Mouse (Mus musculus) kidney, embryonic 15.5 days (tissue): ENCODE measurements around the gene Pibf1. TPM values are rescaled to one million over a fixed set of nuclear protein-coding genes. Genes with fewer than 3 reads are reported as not detected.

ENCODE experiments used
- ATAC-seq: fragments of 200-750 bp; cut with Nextera tagmentation; replicated peaks from 2 replicates; pipeline ENCODE4 v1.8.0; 2017; ENCODE audit warnings: moderate TSS enrichment; ENCODE audit not compliant: low FRiP score
- H3K27ac ChIP-seq: fragments of 300-500 bp; sonication (generic); 2 replicates; pipeline ENCODE4 v1.5.1; 2015; ENCODE audit warnings: mild to moderate bottlenecking, inconsistent platforms
- H3K27me3 ChIP-seq: fragments of 300-500 bp; sonication (generic); 2 replicates; pipeline ENCODE4 v1.6.1; 2015; ENCODE audit warnings: inconsistent platforms
- H3K36me3 ChIP-seq: fragments of 300-500 bp; sonication (generic); 2 replicates; pipeline ENCODE4 v1.6.1; 2015; ENCODE audit warnings: inconsistent platforms
- H3K4me1 ChIP-seq: fragments of 300-500 bp; sonication (generic); 2 replicates; pipeline ENCODE4 v1.6.1; 2015; ENCODE audit warnings: inconsistent platforms
- H3K4me2 ChIP-seq: fragments of 300-500 bp; sonication (generic); 2 replicates; pipeline ENCODE4 v1.6.1; 2015; ENCODE audit warnings: moderate library complexity, mild to moderate bottlenecking, inconsistent platforms
- H3K4me3 ChIP-seq: fragments of 300-500 bp; sonication (generic); replicated peaks from 2 replicates; pipeline ENCODE4 v1.5.1; 2015; ENCODE audit warnings: mild to moderate bottlenecking, inconsistent platforms
- H3K9ac ChIP-seq: fragments of 300-500 bp; sonication (generic); 2 replicates; pipeline ENCODE4 v1.6.1; 2015; ENCODE audit warnings: mild to moderate bottlenecking, inconsistent platforms
- H3K9me3 ChIP-seq: fragments of 300-500 bp; sonication (generic); replicated peaks from 2 replicates; pipeline ENCODE4 v1.6.1; 2016; ENCODE audit warnings: inconsistent platforms
- WGBS: fragments of 180-500 bp; shearing (Covaris S2); methylation state at CpG from one replicate; pipeline ENCODE4 v1.1.7; 2015; ENCODE audit warnings: mixed read lengths; 5-methylcytosine and 5-hydroxymethylcytosine counted together
- polyA plus RNA-seq: library from polyadenylated mRNA; unstranded; fragments of >200 nt; fragmentation: Nextera tagmentation; extraction: Ambion mirVana; gene quantifications from 2 replicates; pipeline ENCODE4 v1.2.1, GENCODE M21; 2015

Pibf1 gene
- polyA plus RNA-seq, 1 experiment from 2014 or later = 20.7 TPM

DNA sequence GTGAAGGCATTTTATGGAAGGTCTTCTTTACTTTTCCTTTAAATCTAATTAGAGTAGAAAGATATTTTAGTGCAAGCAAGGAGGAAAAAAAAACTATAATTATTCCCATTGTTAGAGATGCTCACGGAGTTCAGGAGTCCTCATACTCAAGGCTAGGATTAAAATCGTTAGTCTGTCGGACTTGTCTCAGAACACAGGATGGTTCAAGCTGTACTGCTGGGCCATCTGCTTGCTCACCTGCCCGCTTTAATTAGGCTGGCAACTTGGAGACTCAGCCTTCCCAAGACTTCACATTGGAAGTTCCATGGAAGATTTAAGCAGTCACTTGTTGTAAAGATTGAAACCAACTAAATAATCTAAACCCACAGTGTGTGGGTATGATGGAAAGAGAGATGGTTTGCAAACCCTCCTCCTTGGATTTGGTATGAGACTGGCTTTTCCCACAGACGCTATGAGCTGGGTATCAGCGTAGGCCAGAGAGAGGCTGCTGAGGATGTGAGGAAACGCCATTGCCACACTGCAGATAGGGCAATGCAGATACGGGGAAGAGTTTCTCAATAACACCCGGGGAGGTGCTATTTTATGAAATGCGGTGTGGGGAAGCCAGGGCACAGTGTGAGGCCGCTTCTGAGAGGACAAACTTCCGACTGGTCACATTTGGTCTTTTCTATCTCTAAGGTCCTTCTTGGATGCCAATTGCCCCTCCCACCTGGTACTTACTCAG lies 179.7 kb downstream of the Pibf1 start:
- ATAC-seq = no peak
- WGBS = 51% methylated on average over 12 of the region's 12 CpGs
- Histone ChIP-seq H3K4me1 (0 out of 2 replicates have a peak, but pooled peaks cover 8% of the 10 kb centered on the region), H3K36me3 (no peaks in the 10 kb centered on the region), H3K27ac (no peak overlapping the region), H3K9ac (no peak overlapping the region), H3K4me3 (no peak overlapping the region), H3K4me2 (no peak overlapping the region), H3K9me3 (no peaks in the 10 kb centered on the region), H3K27me3 (peaks cover 8% of the 10 kb centered on the region; the same call in 1 of the 2 replicates)

DNA sequence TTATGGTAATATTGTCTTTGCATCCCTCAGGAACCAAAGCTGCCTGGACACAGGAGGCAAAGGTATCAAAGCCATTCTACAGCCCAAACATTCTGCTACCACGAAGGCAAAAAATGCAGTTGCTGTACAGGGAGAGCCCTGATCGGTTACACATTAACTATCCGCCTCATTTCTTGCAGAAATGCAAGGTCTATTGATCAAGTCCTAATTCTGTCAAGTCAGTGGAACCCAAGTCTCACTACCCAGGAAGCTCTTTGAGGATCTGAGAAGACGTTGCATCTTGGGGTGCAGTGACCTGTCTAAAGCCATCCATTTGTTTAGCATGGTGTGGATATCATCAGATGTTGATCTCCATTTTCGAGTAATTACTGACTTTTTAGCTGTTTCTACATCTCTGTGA lies 181.2 kb downstream of the Pibf1 start:
- Histone ChIP-seq H3K27me3 (peaks cover 8% of the 10 kb centered on the region; the same call in 1 of the 2 replicates), H3K4me2 (no peak overlapping the region), H3K27ac (no peak overlapping the region), H3K36me3 (no peaks in the 10 kb centered on the region), H3K4me3 (no peak overlapping the region), H3K9ac (no peak overlapping the region), H3K4me1 (0 out of 2 replicates have a peak, but pooled peaks cover 8% of the 10 kb centered on the region), H3K9me3 (no peaks in the 10 kb centered on the region)
- no peak for ATAC-seq
- 49% methylated on average over 5 of the region's 5 CpGs for WGBS

DNA sequence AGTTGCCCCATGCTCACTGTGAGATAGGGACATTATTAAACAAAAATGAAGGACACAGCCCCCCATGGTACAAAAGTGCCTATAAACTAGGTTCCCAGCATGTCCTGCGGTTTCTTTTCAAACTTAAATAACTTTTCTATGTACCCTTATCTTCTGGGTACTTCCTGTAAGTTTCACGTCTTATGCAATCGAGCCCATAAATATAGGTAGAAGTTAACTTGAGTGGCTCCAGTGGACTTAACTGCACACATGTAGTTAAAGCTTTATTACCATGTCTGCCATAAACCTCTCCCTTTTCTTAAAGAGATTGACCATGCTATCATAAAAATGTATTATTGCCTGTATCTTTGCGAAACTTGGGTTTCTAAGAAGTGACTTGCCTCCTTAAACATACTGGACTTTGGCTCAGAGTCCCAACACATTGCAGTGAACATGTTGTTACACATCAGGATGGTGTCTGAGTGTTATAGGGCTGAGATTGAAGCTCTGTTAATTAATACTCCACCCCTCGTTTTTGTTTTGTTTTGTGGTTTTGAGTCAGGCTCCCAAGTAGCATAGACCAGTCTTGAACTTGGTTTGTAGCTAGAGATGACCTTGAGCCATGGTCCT lies 181.7 kb downstream of the Pibf1 start:
- H3K27me3 ChIP-seq = peaks cover 8% of the 10 kb centered on the region; the same call in 1 of the 2 replicates
- H3K4me1 ChIP-seq = 0 out of 2 replicates have a peak, but pooled peaks cover 8% of the 10 kb centered on the region
- H3K9me3 ChIP-seq = no peaks in the 10 kb centered on the region
- no peak overlapping the region for H3K4me2 ChIP-seq
- no peaks in the 10 kb centered on the region for H3K36me3 ChIP-seq
- no peak overlapping the region for H3K9ac ChIP-seq
- no peak for ATAC-seq
- H3K4me3 ChIP-seq = no peak overlapping the region
- 65% methylated on average over 5 of the region's 5 CpGs for WGBS
- H3K27ac ChIP-seq = no peak overlapping the region

DNA sequence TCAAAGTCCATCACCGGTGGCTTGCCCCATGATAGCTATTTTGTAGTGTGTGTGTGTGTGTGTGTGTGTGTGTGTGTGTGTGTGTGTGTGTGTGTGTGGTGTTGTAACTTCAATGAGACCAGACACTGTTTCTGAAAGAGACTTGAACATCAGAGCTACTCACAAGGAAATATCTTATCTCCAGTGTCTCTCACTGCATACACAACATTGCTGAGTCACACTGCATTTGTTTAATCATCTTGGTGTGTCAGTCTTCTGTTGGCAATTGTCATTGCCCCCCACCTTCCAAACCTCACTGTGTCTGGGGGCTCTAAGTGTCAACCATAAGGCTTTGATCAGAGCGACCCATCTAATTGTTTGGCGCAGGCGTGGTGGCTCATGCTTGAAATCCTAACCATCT lies 186.3 kb downstream of the Pibf1 start:
- Histone ChIP-seq H3K4me3 (no peak overlapping the region), H3K9me3 (no peaks in the 10 kb centered on the region), H3K9ac (no peak overlapping the region), H3K36me3 (no peaks in the 10 kb centered on the region), H3K27ac (no peak overlapping the region), H3K27me3 (no peaks in the 10 kb centered on the region), H3K4me2 (no peak overlapping the region), H3K4me1 (0 out of 2 replicates have a peak, but pooled peaks cover 2% of the 10 kb centered on the region)
- 89% methylated on average over 4 of the region's 4 CpGs for WGBS
- no peak for ATAC-seq

DNA sequence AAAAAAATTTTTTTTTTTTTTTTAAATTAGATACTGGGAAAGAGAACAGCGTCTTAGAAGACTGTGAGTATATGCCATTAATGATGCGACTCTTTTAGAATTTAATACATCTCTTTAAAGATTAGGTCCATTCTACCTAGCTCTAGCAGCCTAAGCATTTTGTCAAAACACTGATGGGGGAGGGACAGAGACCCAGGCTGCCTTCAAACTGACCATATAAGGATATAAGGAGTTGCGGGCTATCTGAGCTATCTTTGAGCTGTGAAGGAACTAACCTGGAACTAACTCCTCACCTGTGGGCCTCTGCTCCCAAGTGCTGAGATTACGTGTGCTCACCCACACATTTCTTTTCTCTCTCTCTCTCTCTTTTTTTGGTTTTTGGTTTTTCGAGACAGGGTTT lies 193.0 kb downstream of the Pibf1 start:
- H3K27ac ChIP-seq = no peak overlapping the region
- H3K9me3 ChIP-seq = no peaks in the 10 kb centered on the region
- no peak for ATAC-seq
- no peak overlapping the region for H3K9ac ChIP-seq
- H3K4me1 ChIP-seq = no peaks in the 10 kb centered on the region
- peaks cover 11% of the 10 kb centered on the region for H3K27me3 ChIP-seq
- no peak overlapping the region for H3K4me2 ChIP-seq
- no peak overlapping the region for H3K4me3 ChIP-seq
- 96% methylated on average over 5 of the region's 5 CpGs for WGBS
- H3K36me3 ChIP-seq = no peaks in the 10 kb centered on the region

DNA sequence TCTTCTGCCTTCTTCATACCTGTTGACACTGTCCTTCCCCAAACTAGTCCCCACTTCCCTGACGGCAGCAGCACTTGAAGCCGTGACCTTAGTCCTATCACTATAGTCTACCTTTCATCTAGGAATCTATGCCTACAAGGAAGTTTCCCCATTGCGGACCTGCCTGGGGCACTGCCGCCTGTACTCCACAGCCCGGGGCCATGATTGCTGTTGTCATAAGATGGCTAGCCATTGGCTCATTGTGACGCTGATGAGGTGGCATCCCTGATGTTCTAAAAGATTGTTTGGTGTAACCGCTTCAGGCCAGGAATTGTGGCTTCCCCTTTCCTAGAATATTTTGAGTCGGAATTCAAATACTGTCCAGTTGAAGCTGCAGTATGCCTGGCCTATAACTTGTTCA lies 195.2 kb downstream of the Pibf1 start:
- no peaks in the 10 kb centered on the region for H3K9me3 ChIP-seq
- H3K4me1 ChIP-seq = peaks cover 6% of the 10 kb centered on the region
- no peak overlapping the region for H3K27ac ChIP-seq
- H3K36me3 ChIP-seq = no peaks in the 10 kb centered on the region
- H3K27me3 ChIP-seq = peaks cover 24% of the 10 kb centered on the region
- H3K4me2 ChIP-seq = no peak overlapping the region
- WGBS = 84% methylated on average over 8 of the region's 8 CpGs
- H3K9ac ChIP-seq = no peak overlapping the region
- no peak overlapping the region for H3K4me3 ChIP-seq
- no peak for ATAC-seq

DNA sequence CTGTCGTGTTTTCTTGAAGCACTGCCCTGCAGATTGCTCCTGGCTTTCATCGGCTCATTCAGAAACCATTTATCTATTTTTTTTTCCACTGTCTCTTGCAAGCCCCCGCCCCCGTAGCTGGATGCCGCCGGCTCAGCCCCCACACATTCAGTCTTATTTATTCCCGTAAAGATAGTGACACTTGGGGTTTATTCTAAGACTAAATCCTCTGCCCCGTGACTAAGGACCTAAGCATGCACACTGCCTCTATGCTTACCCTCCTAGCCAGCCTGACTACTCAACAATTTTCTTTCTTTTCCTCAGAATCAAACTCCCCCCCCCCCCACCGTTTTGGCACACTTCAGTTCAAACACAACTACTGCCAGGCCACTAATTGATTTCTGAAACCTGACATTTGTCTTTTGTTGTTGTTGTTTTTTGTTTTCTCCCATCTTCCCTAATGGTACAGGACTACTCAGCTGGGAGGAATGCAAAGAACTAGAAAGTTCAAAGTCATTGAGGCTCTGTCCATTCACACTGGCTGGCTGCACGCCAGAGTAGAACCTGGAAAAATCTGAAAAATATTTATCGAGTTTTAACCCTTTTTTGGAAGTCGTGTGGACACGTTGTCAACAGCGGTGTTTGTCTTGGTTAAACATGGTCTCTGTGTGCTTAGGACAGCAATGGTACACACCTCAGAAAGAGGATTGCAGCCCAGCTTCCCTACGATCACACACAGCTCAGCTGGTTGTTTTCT lies 196.6 kb downstream of the Pibf1 start:
- no peak for ATAC-seq
- H3K4me2 ChIP-seq = no peak overlapping the region

DNA sequence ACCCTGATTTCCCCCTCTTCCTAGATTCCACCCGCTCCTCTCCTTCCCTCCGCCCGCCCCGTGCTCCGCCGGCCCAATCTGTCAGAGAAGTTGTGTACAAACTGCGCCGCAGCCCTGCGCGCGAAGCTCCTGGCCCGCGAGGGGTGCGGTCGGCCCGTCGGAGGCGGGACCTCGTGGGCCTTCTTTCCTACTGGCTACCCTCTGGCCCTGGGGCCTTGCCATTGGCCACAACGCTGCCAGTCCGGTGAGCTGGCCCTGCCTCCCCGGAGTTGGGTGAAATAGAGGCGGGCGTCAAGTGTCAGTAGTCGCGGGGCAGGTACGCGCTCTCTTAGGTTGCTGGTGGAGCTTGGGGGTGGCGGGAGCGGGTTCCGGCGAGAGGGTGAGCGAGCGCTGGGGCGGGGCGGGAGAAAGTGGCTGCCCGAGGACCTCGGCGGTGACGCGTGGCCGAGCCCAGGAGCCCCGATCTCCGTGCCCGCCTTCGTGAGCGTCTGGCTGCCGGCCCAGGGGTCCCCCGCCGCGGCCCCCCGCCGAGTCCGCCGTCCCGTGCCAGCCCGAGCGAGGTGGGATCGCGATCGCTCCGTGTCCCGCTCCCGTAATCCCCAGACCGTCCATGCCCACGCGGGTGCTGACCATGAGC lies 199.3 kb downstream of the Pibf1 start, which contains the start of gene Klf5:
Klf5 (plus strand) TSS at position 307 of the 637 bp plus-strand sequence.
- H3K9me3 ChIP-seq = no peaks in the 10 kb centered on the region
- H3K9ac ChIP-seq = peak within 1 kb of the TSS; percentile 64
- H3K4me2 ChIP-seq = peak within 1 kb of the TSS; percentile 99
- 0% methylated on average over 41 of the region's 67 CpGs for WGBS
- no peaks in the 10 kb centered on the region for H3K36me3 ChIP-seq
- peaks cover 13% of the 10 kb centered on the region for H3K4me1 ChIP-seq
- peak; percentile 99 for ATAC-seq
- peaks cover 49% of the 10 kb centered on the region for H3K27me3 ChIP-seq
- H3K4me3 ChIP-seq = peak within 1 kb of the TSS; percentile 77
- H3K27ac ChIP-seq = 0 out of 2 replicates have a peak within 1 kb of the TSS, but pooled peaks have one; percentile 11

More for the DNA sequence above, 196.6 kb downstream of the Pibf1 start:
- no peaks in the 10 kb centered on the region for H3K9me3 ChIP-seq
- H3K4me3 ChIP-seq = no peak overlapping the region
- no peaks in the 10 kb centered on the region for H3K36me3 ChIP-seq
- peaks cover 13% of the 10 kb centered on the region for H3K4me1 ChIP-seq
- 54% methylated on average over 15 of the region's 15 CpGs for WGBS
- H3K27ac ChIP-seq = no peak overlapping the region
- H3K27me3 ChIP-seq = peaks cover 37% of the 10 kb centered on the region
- no peak overlapping the region for H3K9ac ChIP-seq

DNA sequence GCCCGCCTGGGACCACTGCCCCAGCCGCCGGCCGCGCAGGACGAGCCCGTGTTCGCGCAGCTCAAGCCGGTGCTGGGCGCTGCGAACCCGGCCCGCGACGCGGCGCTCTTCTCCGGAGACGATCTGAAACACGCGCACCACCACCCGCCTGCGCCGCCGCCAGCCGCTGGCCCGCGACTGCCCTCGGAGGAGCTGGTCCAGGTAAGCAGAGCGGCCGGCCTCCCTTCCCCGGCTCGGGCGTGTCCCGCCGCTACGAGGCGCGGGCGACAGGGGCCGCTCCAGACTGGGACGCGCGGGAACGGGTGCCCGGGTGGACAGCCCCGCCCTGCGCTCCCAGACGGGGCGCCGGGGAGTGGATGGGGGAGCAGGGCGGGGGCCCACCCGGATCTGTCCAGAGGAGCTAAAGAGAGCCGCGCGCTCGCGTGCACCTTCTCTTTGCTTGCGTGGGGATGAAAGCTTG lies 199.8 kb downstream of the Pibf1 start:
- H3K9me3 ChIP-seq = no peaks in the 10 kb centered on the region
- WGBS = under 1% methylated on average over 60 of the region's 60 CpGs
- peaks cover 49% of the 10 kb centered on the region for H3K27me3 ChIP-seq
- peak overlapping the region; percentile 64 for H3K9ac ChIP-seq
- H3K4me1 ChIP-seq = peaks cover 13% of the 10 kb centered on the region
- peak; percentile 86 for ATAC-seq
- peak overlapping the region; percentile 99 for H3K4me2 ChIP-seq
- H3K36me3 ChIP-seq = no peaks in the 10 kb centered on the region
- peak overlapping the region; percentile 77 for H3K4me3 ChIP-seq
- H3K27ac ChIP-seq = 0 out of 2 replicates have a peak overlapping the region, but pooled peaks have one; percentile 11

DNA sequence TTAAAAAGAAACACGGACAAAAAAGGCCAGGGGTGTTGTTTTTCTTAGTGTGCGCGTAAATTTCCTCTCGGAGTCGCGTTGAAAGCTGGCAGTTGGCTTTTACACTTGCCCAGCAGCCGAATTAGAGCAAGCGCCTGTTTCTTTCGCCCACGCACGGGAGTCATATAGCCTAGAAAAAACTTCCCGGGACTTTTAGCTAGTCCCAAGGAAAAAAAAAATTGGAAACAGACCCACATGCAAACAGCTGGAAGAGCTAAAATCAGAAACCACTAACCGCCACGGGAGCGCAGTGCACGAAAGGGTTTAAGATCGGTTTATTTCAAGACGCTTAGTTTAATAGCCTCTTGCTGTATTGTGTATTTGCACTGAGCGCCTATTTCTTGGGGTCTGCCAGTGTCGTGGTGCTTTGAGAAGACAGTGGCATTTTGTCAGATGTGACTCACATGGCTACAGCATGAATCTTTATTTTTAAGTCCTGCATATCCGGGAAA lies 200.5 kb downstream of the Pibf1 start:
- Histone ChIP-seq H3K9ac (peak overlapping the region; percentile 64), H3K27ac (no peak overlapping the region), H3K4me3 (peak overlapping the region; percentile 77), H3K27me3 (peaks cover 49% of the 10 kb centered on the region), H3K4me1 (peaks cover 13% of the 10 kb centered on the region), H3K9me3 (no peaks in the 10 kb centered on the region), H3K36me3 (no peaks in the 10 kb centered on the region), H3K4me2 (peak overlapping the region; percentile 99)
- no peak for ATAC-seq
- 2% methylated on average over 21 of the region's 21 CpGs for WGBS

DNA sequence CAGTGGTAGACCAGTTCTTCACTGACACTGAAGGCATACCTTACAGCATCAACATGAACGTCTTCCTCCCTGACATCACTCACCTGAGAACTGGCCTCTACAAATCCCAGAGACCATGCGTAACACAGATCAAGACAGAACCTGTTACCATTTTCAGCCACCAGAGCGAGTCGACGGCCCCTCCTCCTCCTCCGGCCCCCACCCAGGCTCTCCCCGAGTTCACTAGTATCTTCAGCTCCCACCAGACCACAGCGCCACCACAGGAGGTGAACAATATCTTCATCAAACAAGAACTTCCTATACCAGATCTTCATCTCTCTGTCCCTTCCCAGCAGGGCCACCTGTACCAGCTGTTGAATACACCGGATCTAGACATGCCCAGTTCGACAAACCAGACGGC lies 202.2 kb downstream of the Pibf1 start:
- no peak overlapping the region for H3K4me2 ChIP-seq
- H3K36me3 ChIP-seq = no peaks in the 10 kb centered on the region
- no peak overlapping the region for H3K9ac ChIP-seq
- peaks cover 13% of the 10 kb centered on the region for H3K4me1 ChIP-seq
- 61% methylated on average over 11 of the region's 11 CpGs for WGBS
- no peak overlapping the region for H3K27ac ChIP-seq
- no peak for ATAC-seq
- H3K9me3 ChIP-seq = no peaks in the 10 kb centered on the region
- H3K27me3 ChIP-seq = peaks cover 44% of the 10 kb centered on the region
- H3K4me3 ChIP-seq = no peak overlapping the region
